Mouse (Mus musculus): ENCODE results near the gene Rela.

Rela gene

DNA sequence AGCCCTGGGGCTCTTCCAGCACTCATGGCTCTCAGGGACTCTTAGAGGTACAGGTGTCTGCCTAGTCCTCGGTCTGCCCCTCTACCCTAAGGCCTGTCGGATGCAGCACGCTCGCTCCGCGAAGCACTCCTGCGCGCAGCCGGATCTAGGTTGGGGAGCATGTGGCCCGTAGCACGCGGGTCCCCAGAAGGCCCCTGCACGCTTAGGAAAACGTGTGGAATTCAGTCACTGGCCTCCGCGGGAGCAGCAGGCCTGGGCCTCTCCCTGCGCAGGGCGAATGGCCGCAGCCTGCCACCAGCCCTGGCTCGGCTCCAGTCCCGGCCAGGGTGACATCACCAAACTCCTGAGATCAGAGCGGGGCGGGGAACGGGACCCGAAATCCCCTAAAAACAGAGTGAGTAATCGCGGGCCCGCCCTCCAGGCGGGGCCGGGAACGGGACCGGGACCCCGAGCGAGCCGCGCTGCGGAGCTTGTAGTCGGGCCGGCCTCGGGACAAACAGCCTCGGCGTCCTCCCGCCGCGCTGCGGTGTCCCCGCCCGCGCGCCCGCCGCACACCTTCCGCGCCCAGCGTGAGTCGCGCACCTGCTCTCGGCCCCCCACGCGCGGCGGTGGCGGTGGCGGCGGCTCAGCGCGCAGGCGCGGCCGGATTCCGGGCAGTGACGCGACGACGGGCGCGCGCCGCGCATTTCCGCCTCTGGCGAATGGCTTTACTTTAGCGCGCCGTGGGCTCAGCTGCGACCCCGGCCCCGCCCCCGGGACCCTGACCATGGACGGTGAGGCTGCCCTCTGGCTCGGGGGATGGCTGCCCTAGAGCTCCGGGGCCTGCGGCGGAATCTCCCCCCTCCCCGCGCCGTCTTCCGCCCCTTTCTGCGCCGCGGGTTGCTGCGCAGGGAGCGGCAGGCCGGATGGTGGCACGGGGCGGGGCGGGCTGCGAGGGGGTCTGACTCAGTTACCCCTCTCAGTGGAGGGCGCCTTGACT, at the start of gene Rela:
Gene Rela (plus strand): TSS at position 415 of the 979 bp plus-strand sequence.
- peak; percentile 89 for DNase-seq

- no peak for DNase-seq
Measured at GRCm38 (mm10) chr19:5589159-5589558, 48.1 kb upstream of the Rela start.

DNA sequence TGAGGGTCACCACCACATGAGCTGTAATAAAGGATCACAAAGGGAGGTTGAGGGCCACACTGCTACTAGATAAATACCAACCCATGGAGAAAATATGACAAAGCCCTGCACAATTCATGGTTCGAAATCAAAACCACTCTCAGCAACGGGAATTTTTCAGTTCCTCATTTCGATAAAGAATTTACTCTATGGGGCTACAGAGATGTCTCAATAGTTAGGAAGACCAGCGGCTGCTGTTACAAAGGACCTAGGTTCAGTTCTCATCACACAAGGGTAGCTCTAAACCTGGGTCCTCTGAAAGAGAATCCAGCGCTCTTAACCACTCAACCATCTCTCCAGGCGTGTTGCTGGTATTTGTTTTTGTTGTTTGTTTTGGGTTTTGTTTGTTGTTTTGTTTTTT, 45.4 kb upstream of the Rela start:
- DNase-seq = no peak

DNA sequence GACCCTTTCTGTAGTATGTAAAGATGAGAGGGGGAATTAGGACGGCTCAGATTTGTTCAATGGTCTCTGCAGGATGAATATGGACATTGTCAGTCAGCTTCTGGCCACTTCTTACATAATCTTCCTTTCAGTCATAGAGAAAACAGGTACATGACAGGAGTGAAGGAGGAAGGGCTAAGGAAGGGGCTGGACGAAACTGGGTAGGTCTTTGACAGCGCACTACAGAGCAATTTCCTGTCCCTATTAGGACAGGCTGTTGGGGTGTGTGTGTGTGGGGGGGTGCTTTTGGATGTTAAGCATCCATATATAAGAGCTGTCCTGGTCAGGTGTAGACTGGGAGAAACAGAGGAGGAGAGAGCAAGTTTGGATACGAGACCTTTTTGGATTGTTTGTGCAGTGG, 38.1 kb upstream of the Rela start:
- DNase-seq = no peak

GRCm38 (mm10) chr19:5601752-5602541, 35.3 kb upstream of the Rela start, which contains the start of gene Rnaseh2c:
Rnaseh2c (plus strand) TSS chr19:5601873.
- DNase-seq = peak; percentile 70

- DNase-seq = no peak
Measured at GRCm38 (mm10) chr19:5603664-5604063, 33.6 kb upstream of the Rela start.

- no peak for DNase-seq
Measured at GRCm38 (mm10) chr19:5605126-5605525, 32.2 kb upstream of the Rela start.

GRCm38 (mm10) chr19:5606196-5606595, 31.1 kb upstream of the Rela start:
- peak; percentile 17 for DNase-seq

DNA sequence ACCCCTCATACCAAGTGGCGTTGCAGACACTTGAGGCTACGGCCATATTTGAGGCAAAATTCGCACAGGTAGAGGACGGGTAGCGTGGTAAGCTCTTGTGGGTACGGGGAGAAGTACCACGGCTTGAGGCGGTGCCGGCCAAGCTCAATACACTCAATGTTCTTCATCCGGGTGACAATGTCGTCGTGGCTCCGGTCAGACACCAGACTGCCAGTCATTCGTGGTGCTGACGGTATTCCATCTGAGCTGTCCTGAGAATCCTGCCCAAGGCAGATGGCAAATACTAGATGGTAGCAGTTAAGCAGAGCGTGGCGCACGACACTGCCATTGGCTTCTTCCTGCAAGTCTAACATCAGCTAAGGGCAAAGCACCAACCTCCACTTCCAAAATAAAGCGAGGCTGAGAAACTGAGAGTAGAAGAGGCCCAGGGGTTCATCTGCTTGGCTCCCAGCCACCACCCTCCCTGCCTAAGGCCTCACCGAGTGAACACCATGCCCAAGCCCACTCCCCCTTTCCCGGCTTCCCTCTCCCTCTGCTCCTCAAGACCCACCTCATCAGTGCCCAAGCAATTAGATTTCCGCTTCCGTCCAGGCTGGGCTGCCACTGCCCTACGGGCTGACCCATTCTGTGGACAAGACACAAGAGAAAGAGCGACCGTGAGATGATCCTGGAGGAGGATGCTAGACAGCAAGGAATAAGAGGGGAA, 29.4 kb upstream of the Rela start:
- no peak for DNase-seq

DNA sequence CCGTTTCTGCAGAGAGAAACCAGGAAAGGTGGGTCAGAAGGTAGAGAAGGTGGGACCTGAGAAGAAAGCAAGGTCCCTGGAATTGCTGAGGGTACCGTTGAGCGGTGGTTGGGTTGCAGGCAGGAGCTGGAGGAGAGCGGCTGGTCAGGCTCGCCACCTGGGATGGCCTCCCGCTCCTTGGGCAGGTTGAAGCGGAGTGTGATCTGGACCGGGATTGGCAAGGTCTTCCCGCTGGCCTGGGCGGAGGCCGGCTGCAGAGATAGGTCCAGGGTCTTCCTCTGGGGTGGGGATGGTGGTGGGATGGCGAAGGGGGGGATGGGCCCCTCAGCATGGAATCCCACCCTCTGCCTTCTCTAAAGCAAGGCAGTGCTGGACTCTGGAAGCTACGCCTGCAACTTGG, 28.6 kb upstream of the Rela start:
- DNase-seq = no peak

GRCm38 (mm10) chr19:5609171-5609546, 28.1 kb upstream of the Rela start:
- no peak for DNase-seq

DNA sequence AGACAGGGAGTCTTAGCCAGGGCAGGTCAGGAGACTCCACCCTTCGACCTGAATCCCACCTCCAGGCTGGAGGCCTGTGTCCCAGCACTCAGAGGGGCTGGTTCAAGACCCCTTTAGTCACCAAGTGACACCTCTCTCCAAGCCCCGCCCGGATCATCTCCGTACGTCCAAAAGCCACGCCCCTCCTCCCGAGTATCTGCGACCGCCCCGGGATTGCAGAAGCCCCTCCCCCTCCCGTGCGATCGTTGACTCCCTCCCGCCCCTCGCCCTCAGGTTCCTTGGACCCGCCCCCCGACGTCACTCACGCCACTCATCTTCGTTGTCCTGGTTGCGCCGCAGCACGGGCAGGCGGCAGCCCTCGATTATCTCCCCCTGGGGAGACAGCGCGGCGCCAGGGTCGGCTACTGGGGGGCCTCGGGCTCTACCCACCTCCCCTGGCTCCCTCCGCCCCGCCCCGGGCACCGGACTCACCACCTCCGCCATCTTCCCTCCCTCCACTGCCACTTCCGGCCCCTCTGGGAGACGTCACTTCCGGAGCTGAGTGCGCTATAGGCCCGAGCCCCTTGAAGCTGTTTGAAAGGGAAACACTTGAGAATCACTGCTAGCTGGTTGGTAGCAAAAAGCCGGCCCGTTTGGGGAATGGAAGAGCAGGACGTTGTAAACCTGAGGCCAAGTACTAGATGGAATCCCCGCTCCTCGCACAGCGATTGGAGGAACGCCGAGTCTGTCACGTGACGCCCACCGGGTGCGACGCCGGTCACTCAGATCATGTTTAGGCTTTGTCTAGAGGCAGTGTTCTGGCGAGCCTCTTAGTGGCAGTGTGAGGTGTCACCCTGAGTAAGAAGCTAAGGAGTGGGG, 27.5 kb upstream of the Rela start, which contains the start of gene Kat5:
Gene Kat5 (minus strand): TSS at position 691 of the 858 bp plus-strand sequence.
- DNase-seq = peak; percentile 89

- DNase-seq = no peak
Measured at GRCm38 (mm10) chr19:5611973-5612372, 25.3 kb upstream of the Rela start.

- no peak for DNase-seq
Measured at GRCm38 (mm10) chr19:5612762-5613411, 24.4 kb upstream of the Rela start.

GRCm38 (mm10) chr19:5614953-5615352, 22.3 kb upstream of the Rela start:
- DNase-seq = no peak

- DNase-seq = no peak
Measured at GRCm38 (mm10) chr19:5620007-5620406, 17.3 kb upstream of the Rela start.

- DNase-seq = no peak
Measured at GRCm38 (mm10) chr19:5621884-5622283, 15.4 kb upstream of the Rela start.

- no peak for DNase-seq
Measured at GRCm38 (mm10) chr19:5625311-5625710, 12.0 kb upstream of the Rela start.

DNA sequence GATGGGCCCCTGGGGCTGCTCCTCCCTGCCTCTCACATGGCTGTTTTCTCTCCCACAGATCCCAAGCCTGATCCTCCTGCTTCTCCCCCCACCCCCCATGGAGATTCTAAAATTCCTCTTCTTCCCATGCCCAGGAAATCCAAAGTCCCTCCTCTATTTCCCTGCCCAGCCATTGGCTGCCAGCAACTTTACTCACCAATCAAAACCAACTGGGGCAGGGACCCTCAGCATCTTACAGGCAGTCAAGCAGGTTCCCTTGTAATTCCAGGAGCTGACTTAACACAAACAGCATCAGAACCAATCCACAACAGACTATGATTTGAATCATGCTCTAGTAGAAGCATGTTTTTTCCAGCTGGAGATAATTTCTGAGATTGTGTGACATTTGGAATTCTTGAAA, 7.4 kb upstream of the Rela start:
- no peak for DNase-seq

DNA sequence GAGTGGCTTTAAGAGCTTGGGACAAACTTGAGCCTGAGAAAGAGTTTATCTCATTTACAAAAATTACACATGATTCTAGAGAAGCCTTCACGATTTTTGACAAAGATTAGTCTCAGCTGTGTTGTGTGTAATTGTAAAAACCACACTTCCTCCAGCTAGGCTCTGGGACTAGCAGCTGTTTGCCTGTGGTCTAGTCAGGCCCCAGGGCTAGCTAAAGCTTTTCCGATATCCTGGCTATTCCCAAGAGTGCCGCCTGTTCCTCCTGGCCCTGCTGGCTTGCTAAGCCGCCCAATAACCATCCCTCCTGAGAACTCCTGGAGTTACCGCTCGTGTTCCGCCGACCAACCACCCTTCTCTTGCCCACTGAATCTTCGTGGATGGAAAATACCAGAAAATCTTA, 5.2 kb upstream of the Rela start:
- DNase-seq = no peak

DNA sequence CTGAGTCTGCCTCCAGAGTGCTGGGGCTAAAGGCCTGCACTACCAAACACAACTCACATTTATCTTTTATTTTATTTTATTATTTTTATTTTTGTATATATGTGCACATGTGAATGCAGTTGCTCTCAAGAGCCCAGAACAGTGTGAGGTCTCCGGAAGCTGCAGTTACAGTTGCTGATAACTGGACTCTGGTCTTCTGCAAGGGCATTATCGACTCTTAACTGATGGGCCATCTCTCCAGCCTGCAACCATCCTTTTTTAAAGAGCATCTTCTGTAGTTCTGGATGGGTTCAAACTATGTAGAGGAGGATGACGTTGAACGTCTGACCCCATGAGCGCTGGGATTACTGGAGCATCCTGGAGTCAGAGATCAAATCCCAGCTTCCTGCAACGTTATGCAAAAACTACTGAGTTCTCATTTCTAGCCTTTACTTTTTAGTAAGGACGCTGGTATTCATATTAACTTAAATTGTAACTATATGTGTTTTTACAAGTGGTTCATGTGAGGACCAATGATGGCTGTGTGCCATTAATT, 1.2 kb upstream of the Rela start:
- no peak for DNase-seq
